Mouse (Mus musculus): ENCODE measurements at regions not wholly inside any gene's neighbourhood (a gene's known extent, or its start where the extent isn't known, plus 50 kb on each side); places are given as distances from the start of the nearest gene placed in this dataset.

DNA sequence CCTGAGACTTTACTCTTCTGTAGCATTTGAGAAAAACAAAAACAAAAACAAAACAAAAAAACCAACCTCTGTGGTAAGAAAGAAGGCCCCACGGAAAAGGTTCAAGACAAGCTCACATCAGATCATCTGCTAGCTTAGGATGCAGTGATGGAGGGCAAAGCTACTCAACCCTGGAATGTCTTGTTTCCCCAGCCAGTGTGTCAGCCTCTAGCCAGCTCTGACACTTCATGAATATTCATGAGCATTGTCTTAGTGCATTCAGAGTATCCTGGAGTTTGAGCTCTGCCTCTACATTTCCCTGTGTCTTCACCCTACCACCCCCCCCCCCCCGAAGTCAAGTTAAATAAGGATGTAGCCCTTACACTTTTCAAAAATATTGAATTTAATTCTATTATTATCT, 66.5 kb upstream of the Sh3bp4 start:
- TF ChIP-seq POLR2A (IDR thresholded peaks at IDR 0.05; ENCODE audit: borderline replicate concordance, low read depth, low read length) (no peak), CTCF (IDR thresholded peaks at IDR 0.05; ENCODE audit: low read depth, low read length) (no peak)
- H3K4me1 ChIP-seq (ENCODE audit: control insufficient read depth, insufficient read depth, low read length), result no peaks in the 10 kb centered on the region
- H3K27ac ChIP-seq (ENCODE audit: insufficient read depth, low read depth, low read length), result no peak overlapping the region
- no peak overlapping the region for H3K4me3 ChIP-seq (ENCODE audit: insufficient read depth, low read length)

DNA sequence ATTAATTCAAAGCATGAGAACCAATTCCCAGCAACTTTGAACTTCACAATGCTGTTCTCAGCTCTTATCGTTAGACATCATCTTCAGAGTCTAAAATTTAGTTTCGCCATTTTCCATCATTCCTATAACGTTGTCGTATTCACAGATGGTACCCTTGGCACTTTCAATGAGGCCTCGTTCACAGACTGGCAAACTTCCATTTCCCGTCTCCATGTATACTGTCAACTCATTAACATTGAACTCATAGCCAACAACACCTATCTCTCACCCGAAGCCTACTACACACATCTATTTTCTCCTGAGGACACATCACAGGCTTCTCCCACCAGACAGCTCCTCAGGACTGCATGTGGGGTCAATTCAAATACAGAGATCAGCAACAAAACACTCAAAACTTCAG, 62.7 kb upstream of the Sh3bp4 start:
- H3K27ac ChIP-seq (ENCODE audit: insufficient read depth, low read depth, low read length), result no peak overlapping the region
- no peak for TF ChIP-seq POLR2A (IDR thresholded peaks at IDR 0.05; ENCODE audit: borderline replicate concordance, low read depth, low read length)
- no peak overlapping the region for H3K4me3 ChIP-seq (ENCODE audit: insufficient read depth, low read length)
- H3K4me1 ChIP-seq (ENCODE audit: control insufficient read depth, insufficient read depth, low read length), result no peaks in the 10 kb centered on the region

DNA sequence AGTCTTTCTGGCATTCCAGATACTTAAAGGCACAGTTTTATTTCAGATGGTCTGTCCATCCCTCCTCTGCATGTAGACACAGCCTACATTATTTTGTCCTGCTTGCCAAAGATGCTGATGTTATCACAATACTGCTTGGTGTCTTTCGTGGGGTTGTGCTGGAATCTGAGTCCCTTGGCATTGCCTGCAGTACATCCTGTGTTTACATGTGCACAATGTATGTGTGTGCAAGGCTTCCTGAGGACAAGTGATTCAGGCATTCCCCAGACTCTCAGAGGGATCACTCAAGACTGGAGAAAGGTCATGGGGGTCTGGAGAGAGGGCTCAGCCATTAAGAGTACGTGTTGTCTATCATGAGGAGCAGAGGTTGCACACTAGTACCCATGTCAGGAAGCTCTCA, 60.0 kb upstream of the Sh3bp4 start:
- Histone ChIP-seq H3K4me3 (ENCODE audit: insufficient read depth, low read length) (no peak overlapping the region), H3K4me1 (ENCODE audit: control insufficient read depth, insufficient read depth, low read length) (no peaks in the 10 kb centered on the region), H3K27ac (ENCODE audit: insufficient read depth, low read depth, low read length) (no peak overlapping the region)
- TF ChIP-seq CTCF (IDR thresholded peaks at IDR 0.05; ENCODE audit: low read depth, low read length), result no peak
- no peak for TF ChIP-seq POLR2A (IDR thresholded peaks at IDR 0.05; ENCODE audit: borderline replicate concordance, low read depth, low read length)

DNA sequence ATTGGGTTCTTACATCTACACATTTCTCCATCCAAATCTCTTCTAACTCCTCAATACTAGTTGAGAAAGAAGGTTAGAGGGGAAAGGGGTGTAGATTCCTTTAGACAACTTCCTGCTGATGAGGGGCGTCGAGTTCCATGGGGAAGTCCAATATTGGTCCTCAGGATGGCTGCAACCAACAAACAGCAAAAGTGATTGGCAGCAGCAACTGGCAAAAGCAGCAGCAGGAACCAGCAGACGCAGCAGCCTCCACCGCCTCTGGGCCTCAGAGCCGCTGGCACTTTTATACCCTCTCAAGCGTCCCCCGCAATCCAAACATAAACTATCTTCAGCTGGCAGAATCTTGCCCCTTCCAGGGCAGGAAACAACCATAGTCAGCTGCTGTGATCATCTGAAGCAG, 58.8 kb upstream of the Sh3bp4 start:
- Histone ChIP-seq H3K4me3 (ENCODE audit: insufficient read depth, low read length) (no peak overlapping the region), H3K27ac (ENCODE audit: insufficient read depth, low read depth, low read length) (no peak overlapping the region)
- TF ChIP-seq CTCF (IDR thresholded peaks at IDR 0.05; ENCODE audit: low read depth, low read length), result no peak
- TF ChIP-seq POLR2A (IDR thresholded peaks at IDR 0.05; ENCODE audit: borderline replicate concordance, low read depth, low read length), result no peak

DNA sequence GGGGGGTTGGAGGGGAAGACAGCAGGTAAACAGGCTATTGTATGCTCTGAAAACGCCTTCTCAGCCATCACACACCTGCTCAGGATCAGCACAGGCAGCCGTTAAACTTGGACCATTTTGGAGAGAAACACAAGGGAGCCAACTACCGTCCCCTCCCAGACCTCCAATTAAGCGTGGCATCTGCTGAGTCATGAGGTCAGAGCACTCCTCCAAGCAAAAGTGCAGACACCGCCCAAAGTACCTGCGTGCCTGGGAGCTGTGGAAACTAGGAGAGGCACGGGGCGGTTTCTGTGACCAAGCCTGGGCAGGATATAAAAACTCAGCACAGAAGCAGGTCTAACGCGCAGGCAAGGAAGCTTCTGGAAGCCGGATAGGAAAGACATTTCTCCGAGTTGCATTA, 54.8 kb upstream of the Sh3bp4 start:
- H3K27ac ChIP-seq (ENCODE audit: insufficient read depth, low read depth, low read length), result no peak overlapping the region
- peaks cover 13% of the 10 kb centered on the region for H3K4me1 ChIP-seq (ENCODE audit: control insufficient read depth, insufficient read depth, low read length)
- peak overlapping the region; percentile 33 for H3K4me3 ChIP-seq (ENCODE audit: insufficient read depth, low read length)
- no peak for TF ChIP-seq CTCF (IDR thresholded peaks at IDR 0.05; ENCODE audit: low read depth, low read length)
- no peak for TF ChIP-seq POLR2A (IDR thresholded peaks at IDR 0.05; ENCODE audit: borderline replicate concordance, low read depth, low read length)

More for the DNA sequence above, 58.8 kb upstream of the Sh3bp4 start:
- peaks cover 5% of the 10 kb centered on the region for H3K4me1 ChIP-seq (ENCODE audit: control insufficient read depth, insufficient read depth, low read length)

DNA sequence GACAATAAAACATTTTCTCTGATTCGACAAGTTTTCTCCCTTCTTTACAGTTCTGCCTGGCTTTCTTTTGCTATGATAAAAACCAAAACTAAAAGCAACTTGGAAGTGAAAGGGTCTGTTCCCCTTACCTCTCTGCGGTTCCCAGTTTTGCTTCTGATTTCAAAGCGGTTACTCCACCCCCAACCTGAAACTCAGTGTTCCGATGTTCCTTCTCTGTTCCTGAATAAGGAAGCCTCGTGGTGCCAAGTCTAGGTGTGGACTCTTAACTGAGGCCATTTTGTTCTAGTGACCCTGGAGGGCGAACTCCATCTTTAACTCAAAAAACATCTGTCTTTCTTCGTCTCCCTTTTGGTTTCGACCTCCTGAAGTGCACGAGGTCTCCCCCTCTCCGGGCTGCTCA, 54.4 kb upstream of the Sh3bp4 start:
- Histone ChIP-seq H3K4me1 (ENCODE audit: control insufficient read depth, insufficient read depth, low read length) (peaks cover 16% of the 10 kb centered on the region), H3K27ac (ENCODE audit: insufficient read depth, low read depth, low read length) (no peak overlapping the region), H3K4me3 (ENCODE audit: insufficient read depth, low read length) (peak overlapping the region; percentile 33)
- TF ChIP-seq CTCF (IDR thresholded peaks at IDR 0.05; ENCODE audit: low read depth, low read length) (no peak), POLR2A (IDR thresholded peaks at IDR 0.05; ENCODE audit: borderline replicate concordance, low read depth, low read length) (no peak)

DNA sequence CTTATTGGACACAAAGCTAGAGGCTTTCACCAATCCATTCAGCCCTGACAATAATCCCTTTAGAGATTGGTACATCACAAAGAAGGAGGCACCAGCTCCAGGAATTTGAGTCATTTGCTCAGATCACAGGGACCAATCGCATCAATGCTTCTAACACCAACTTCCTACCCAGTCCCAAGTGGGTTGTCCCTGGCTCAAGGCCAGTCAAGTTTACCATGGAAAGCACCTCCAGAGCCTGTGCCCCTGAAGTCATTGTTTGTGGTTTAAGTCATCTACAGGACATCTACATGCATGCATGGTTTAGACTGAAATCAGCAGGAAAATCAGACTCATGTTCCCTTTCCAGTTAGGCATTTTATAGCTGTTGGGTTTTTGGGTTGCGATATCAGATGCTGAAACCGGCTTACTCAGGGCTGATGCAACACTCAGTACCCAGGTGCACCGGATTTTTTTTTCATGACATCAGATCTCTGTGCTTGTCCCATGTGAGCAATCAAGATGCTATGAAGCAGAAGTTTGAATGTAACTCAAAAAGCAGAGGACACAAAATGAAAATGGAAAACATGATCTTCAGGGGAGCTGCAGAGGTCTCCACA, 50.3 kb upstream of the Sh3bp4 start:
- Histone ChIP-seq H3K27ac (ENCODE audit: insufficient read depth, low read depth, low read length) (no peak overlapping the region), H3K4me3 (ENCODE audit: insufficient read depth, low read length) (no peak overlapping the region), H3K4me1 (ENCODE audit: control insufficient read depth, insufficient read depth, low read length) (peaks cover 16% of the 10 kb centered on the region)
- no peak for TF ChIP-seq POLR2A (IDR thresholded peaks at IDR 0.05; ENCODE audit: borderline replicate concordance, low read depth, low read length)

Data from bone marrow macrophage, adult 2 months (primary cell).